Mouse (Mus musculus): ENCODE results near the gene Tlr8. TPM values are rescaled to one million over a fixed set of nuclear protein-coding genes. Genes with fewer than 3 reads are reported as not detected.

Gene Tlr8
- total RNA-seq, 4 experiments from 2014 or later, result 0.87 to 2.7 (median 1.3) TPM

DNA sequence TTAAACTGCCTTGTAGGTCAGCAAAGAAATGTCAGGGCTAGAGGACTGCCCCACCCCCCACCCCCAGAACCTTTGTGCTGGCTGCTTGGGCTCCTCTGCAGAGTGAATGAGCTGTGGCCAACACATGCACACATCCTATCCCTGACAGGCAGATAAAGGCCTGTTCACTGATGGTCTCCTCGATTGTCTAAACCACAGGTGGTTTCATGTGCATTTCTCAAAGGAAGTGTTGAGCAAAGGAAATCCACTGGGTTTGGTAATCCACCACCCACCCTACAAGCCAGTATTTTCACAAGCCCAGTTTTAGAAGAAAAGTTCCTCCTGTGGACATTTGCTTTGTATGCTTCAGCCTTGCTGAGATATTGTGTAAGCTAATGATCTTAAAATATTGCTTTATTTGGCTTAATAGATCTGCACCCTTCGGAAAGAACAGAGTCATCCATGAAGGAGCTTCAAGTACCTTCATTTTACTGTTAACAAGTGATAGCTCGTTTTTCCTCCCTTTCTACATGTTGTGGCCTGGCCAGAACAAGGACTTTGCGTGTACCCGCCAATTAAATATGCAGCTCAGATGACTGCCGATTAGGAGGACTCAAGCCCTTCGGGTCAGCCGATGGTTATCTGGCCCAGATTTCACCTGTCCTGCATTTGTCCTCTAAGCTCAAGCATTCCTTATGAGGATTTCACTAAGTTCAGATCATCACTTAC lies 58.2 kb downstream of the Tlr8 start:
- peak; percentile 15 for DNase-seq (ENCODE audit: low spot score)

GRCm38 (mm10) chrX:167201365-167201764 lies 62.8 kb downstream of the Tlr8 start:
- no peak for DNase-seq (ENCODE audit: low spot score)

DNA sequence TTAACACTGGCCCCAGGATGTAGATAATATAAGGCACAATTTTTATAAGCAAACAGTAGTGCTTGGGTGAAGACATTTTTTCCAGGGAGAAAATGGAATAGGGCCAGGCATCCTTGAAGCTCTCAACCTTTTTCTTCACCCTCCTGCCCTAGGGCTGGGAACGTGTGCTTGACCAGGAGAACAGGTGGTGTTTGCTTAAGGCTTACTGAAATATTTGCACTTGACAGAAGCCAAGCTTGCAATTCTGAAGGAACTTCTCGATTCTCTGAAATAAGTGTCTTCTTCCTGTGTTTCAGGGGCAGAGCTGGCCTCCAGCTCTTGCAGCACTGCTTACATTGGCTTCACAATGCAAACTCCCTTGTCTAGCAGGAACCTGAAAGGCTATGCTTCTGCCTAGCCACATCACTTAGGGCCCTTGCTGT lies 68.9 kb downstream of the Tlr8 start:
- DNase-seq (ENCODE audit: low spot score), result no peak

Other genes starting within 250 kb of the Tlr8 start
- gene Tmsb4x, start 55.0 kb downstream of the Tlr8 start, total RNA-seq (2022), result 100 to 1,000 TPM; 419 to 623 (median 536) TPM
- 1 to 10 TPM; 1.4 to 3.8 (median 1.5) TPM for gene Tlr7, start 66.2 kb upstream of the Tlr8 start, total RNA-seq (2022)
- gene Prps2, start 118.4 kb upstream of the Tlr8 start, total RNA-seq (2022), result 10 to 100 TPM; 12.7 to 26.7 (median 16.8) TPM